Mouse (Mus musculus) kidney, adult 2 months (tissue): ENCODE results near the gene Tbc1d24. TPM values are rescaled to one million over a fixed set of nuclear protein-coding genes. Genes with fewer than 3 reads are reported as not detected.

Experiments
- DNase-seq: peaks from one replicate; pipeline ENCODE4 v3.0.0; 2021
- H3K27ac ChIP-seq: fragments of 200-500 bp; 2 replicates; pipeline ENCODE4 v1.5.1; 2012; ENCODE audit warnings: low read depth, low read length, control low read depth, inconsistent platforms; ENCODE audit not compliant: insufficient read depth
- H3K27me3 ChIP-seq: fragments of 200-500 bp; replicated peaks from 2 replicates; pipeline ENCODE4 v1.6.1; 2012; ENCODE audit warnings: mild to moderate bottlenecking, moderate library complexity, low read length, inconsistent platforms; ENCODE audit not compliant: control insufficient read depth, insufficient read depth
- H3K36me3 ChIP-seq: fragments of 200-500 bp; 2 replicates; pipeline ENCODE4 v1.6.1; 2012; ENCODE audit warnings: mild to moderate bottlenecking, moderate library complexity, low read length, inconsistent platforms; ENCODE audit not compliant: control insufficient read depth, insufficient read depth
- H3K4me1 ChIP-seq: fragments of 200-500 bp; 2 replicates; pipeline ENCODE4 v1.6.1; 2011; ENCODE audit warnings: low read length; ENCODE audit not compliant: control insufficient read depth, insufficient read depth
- H3K4me3 ChIP-seq: fragments of 200-500 bp; 2 replicates; pipeline ENCODE4 v1.5.1; 2011; ENCODE audit warnings: mild to moderate bottlenecking, low read depth, low read length, control low read depth; ENCODE audit not compliant: insufficient read depth
- CTCF ChIP-seq: fragments of 200-500 bp; conservative IDR thresholded peaks from 2 replicates; pipeline ENCODE4 v1.5.1; 2011; ENCODE audit warnings: low read depth, mild to moderate bottlenecking, control low read depth, low read length, moderate library complexity, mixed read lengths; ENCODE audit not compliant: insufficient read depth, insufficient read length
- POLR2A ChIP-seq: fragments of 200-500 bp; IDR thresholded peaks from one replicate; pipeline ENCODE4 v1.6.1; 2011; ENCODE audit warnings: low read depth, low read length, control low read depth
- WGBS: fragments of 180-500 bp; shearing (Covaris S2); methylation state at CpG from one replicate; pipeline ENCODE4 v1.1.7; 2018; 5-methylcytosine and 5-hydroxymethylcytosine counted together
- polyA plus RNA-seq: library from polyadenylated mRNA; depleted of rRNA; stranded (reverse); fragments of >200 nt; gene quantifications from 2 replicates; pipeline ENCODE4 v1.2.3, GENCODE M21; 2012

Tbc1d24 gene
- polyA plus RNA-seq, 1 experiment: 15.0 TPM

DNA sequence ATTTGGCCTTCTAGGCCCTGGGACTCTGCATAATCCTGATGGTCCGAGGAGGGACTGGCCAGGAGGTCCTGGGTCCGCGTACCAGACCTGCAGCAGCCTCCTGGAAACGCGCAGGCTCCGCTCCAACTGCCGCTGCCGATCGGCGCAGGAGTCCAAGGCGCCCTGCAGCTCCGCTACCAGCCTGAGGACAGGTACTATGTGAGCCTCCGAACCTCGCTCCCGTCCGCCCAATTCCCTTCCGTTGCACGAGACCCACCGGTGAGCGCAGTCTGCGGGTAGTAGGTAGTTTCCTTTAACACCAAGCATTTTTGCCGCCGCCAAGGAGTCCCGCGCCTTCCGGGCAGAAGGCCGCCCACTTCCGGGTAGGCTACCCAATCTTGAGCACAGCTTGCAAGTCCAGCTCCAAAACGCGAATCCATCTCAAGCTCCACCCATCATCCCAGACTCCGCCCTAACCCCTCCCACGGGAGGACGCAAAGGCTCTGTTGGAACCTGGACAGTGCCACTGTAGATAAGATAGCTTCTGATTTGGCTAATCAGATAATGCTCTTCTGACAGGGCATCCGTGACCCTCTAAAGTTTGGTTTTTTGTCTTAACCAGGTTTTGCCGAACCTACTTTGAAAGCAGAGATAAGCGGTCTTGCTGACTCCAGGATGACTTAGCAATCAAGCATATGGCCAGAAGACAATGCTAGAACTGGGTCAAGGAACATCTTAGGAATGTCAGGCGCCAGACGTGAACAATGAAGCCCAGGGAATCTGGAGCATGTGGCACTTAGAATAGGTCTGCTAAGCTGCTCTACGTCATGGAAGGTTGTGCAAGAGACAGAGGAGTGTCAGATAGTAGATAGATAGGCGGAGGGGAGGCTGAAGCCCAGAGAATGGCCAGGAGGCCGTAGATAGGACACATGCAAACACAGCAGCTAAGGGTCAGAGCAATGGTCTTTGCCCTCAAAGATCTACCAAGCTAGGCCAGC lies 15.4 kb upstream of the Tbc1d24 start, which contains the start of gene Tedc2:
Tedc2 (minus strand) TSS at position 417 of the 977 bp plus-strand sequence.
- peak; percentile 98 for DNase-seq
- no peak for TF ChIP-seq POLR2A
- TF ChIP-seq CTCF: no peak
- H3K36me3 ChIP-seq: no peaks in the 10 kb centered on the region

DNA sequence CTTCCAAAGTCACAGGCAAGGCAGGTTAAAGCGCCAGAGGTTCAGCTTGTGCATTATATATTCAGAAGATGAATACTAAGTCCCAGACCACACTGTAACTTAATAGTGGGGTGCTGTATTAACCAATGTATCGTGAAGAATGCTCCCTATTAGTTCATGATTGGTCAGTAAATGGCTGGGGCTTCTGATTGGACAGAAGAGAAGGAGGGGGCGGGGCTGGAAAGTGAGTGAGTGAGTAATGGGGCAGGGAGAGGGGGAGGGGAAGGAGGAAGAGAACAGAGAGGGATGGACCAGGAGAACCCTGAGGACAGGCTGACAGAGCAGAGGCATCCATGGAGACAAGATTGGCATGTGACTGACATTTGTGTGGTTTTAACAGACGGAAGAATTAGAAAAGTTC lies 11.5 kb upstream of the Tbc1d24 start:
- no peaks in the 10 kb centered on the region for H3K36me3 ChIP-seq
- TF ChIP-seq POLR2A (no peak), CTCF (no peak)

More for the DNA sequence above, 15.4 kb upstream of the Tbc1d24 start, which contains the start of gene Tedc2:
- Histone ChIP-seq H3K27ac (peak within 1 kb of the TSS; percentile 24), H3K4me3 (peak within 1 kb of the TSS; percentile 89), H3K4me1 (peaks cover 8% of the 10 kb centered on the region), H3K27me3 (no peaks in the 10 kb centered on the region)
- WGBS: 5% methylated on average over 41 of the region's 41 CpGs

DNA sequence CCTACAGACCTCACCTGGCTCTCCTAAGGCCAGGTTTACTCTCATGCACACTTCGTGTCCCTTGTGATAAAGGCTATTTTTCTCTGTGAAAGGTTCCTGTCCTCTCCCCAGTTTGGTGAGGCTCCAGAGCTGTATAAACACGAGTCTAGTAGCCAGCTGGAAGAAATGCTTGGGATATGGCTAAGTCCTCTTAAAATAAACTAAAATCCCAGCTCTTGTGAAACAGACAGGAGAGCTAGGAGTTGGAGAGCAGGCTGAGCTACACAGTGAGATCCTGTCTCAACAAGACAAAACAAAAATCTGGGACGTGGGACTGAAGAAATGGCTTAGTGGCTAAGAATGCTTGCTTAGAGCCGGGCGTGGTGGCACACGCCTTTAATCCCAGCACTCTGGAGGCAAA lies 7.8 kb upstream of the Tbc1d24 start:
- Histone ChIP-seq H3K4me3 (no peak overlapping the region), H3K4me1 (0 out of 2 replicates have a peak, but pooled peaks cover 4% of the 10 kb centered on the region), H3K27ac (no peak overlapping the region), H3K27me3 (no peaks in the 10 kb centered on the region), H3K36me3 (no peaks in the 10 kb centered on the region)
- WGBS: 81% methylated on average over 6 of the region's 6 CpGs
- TF ChIP-seq CTCF: no peak
- no peak for TF ChIP-seq POLR2A
- no peak for DNase-seq

More for the DNA sequence above, 11.5 kb upstream of the Tbc1d24 start:
- Histone ChIP-seq H3K4me1 (peaks cover 8% of the 10 kb centered on the region), H3K27me3 (no peaks in the 10 kb centered on the region), H3K4me3 (no peak overlapping the region), H3K27ac (no peak overlapping the region)
- DNase-seq: no peak
- 82% methylated on average over 4 of the region's 4 CpGs for WGBS

DNA sequence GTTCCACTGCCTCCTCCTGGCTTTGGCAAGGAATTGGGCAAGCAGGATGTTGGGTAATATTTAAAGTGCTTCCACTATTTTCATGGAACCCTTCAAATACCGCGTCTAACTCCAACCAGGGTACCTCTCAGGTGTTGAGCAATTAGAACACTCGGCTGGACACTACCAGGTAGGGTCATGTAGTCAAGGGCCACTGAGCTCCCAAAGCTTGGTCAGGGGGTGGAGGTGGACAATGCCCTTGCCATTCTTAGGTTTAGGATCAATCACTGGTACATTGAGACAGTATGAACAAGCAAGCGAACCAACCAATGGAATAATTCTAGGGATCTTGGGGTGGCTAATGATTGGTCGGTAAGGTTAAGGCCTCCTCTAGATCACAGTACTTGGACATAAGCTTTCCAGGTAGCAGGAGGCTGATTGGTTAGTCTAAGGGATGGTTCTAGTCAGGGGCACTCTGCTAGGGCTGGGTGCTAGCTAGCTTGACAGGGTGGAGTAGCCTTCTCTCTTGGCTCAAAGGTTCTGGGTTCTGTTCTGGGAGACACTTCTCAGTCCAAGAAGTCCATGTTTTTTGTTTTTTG lies 7.2 kb upstream of the Tbc1d24 start:
- DNase-seq: no peak
- Histone ChIP-seq H3K4me1 (0 out of 2 replicates have a peak, but pooled peaks cover 4% of the 10 kb centered on the region), H3K36me3 (no peaks in the 10 kb centered on the region), H3K4me3 (no peak overlapping the region), H3K27ac (no peak overlapping the region), H3K27me3 (no peaks in the 10 kb centered on the region)
- TF ChIP-seq CTCF (no peak), POLR2A (no peak)
- whole genome bisulfite sequencing: 48% methylated on average over 5 of the region's 5 CpGs

DNA sequence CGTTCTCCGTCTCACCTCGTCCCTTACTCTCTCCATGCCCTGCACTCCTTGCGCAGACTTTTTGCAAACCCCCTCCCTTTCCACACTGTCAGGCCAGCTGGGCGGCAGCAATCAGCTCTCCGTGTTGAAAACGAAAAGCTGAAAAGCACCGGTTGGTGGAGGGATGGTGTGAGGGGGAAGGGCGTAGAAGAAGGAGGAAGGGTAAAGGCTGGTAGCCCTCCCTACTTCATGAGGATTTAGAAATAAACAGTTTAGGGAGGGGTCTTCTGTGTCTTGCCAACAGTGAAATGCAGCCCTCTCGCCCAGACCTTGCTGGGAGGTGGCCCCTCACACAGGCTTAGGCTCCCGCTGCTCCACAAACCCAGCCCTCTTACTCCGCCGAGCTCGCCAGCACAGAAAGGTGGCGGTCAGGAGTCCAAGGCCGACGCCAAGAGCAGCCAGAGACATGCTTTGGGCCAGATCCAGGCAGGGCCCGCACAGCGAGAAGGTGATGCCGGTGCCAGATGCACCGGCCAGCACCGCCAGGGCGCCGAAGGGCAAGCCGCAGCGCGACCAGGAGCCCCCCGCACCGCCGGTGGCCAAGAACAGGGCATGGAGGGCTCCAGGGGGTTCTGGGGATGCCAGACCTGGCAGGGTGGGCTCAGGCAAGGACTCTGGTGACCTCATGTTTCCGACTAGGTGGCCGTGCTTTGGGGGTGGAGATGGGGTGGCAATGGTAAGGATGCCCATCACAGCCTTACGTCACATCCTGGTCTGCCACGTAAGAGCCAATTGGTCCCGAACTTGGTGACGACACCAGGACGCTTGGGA lies 6.5 kb upstream of the Tbc1d24 start:
- TF ChIP-seq POLR2A (no peak), CTCF (0 out of 2 replicates have a peak, but pooled peaks have one; percentile 11)
- H3K4me3 ChIP-seq: peak overlapping the region; percentile 41
- H3K27ac ChIP-seq: no peak overlapping the region
- no peaks in the 10 kb centered on the region for H3K27me3 ChIP-seq
- peak; percentile 75 for DNase-seq
- WGBS: 16% methylated on average over 37 of the region's 37 CpGs
- 0 out of 2 replicates have a peak, but pooled peaks cover 4% of the 10 kb centered on the region for H3K4me1 ChIP-seq
- no peaks in the 10 kb centered on the region for H3K36me3 ChIP-seq

DNA sequence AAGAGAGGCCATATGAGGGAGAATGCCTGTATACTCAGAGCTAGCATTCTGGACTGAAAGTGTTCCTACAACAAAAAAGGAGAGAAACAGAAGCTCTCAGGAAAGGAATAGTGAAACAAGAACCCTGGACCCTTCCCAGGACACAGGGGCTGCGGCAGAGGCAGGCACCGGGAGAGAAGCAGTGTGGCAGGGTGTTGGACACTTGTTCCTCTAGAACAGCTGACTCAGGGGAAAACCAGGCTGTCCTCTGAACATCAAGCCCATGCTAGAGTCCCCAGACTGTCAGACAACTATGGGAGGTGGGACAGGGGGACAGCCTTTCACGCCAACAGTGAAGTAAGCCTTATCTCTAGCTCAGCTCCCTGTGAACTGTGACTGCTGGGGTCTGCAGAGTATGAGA lies 5.2 kb upstream of the Tbc1d24 start:
- DNase-seq: no peak
- Histone ChIP-seq H3K27ac (no peak overlapping the region), H3K4me3 (no peak overlapping the region), H3K4me1 (peaks cover 8% of the 10 kb centered on the region; the same call in 1 of the 2 replicates), H3K36me3 (no peaks in the 10 kb centered on the region), H3K27me3 (no peaks in the 10 kb centered on the region)
- no peak for TF ChIP-seq CTCF
- TF ChIP-seq POLR2A: no peak
- 86% methylated on average over 3 of the region's 3 CpGs for WGBS
